Mouse (Mus musculus): ENCODE measurements around the gene Blmh.

GRCm38 (mm10) chr11:77010762-77011475, 86.3 kb downstream of the Blmh start:
- TF ChIP-seq CTCF (IDR thresholded peaks at IDR 0.05; ENCODE audit: extremely low read depth, insufficient read depth, insufficient read length, insufficient replicate concordance): no peak
- TF ChIP-seq POLR2A (IDR thresholded peaks at IDR 0.05; ENCODE audit: low read depth, low read length): no peak
